Mouse (Mus musculus) heart, embryonic 11.5 days (tissue): Measurements from ENCODE around the gene Myzap. TPM values are rescaled to one million over a fixed set of nuclear protein-coding genes. Genes with fewer than 3 reads are reported as not detected.

ENCODE experiments used
- ATAC-seq: fragments of 200-750 bp; cut with Nextera tagmentation; replicated peaks from 2 replicates; pipeline ENCODE4 v1.8.0; 2017; ENCODE audit warnings: moderate library complexity; ENCODE audit not compliant: insufficient number of reproducible peaks, low FRiP score, low TSS enrichment
- H3K27ac ChIP-seq: fragments of 300-500 bp; sonication (generic); 2 replicates; pipeline ENCODE4 v1.5.1; 2014; ENCODE audit warnings: mild to moderate bottlenecking, low read depth, low read length
- H3K27me3 ChIP-seq: fragments of 300-500 bp; sonication (generic); 2 replicates; pipeline ENCODE4 v1.6.1; 2014; ENCODE audit warnings: mild to moderate bottlenecking, low read length, mixed read lengths; ENCODE audit not compliant: control insufficient read depth, insufficient read depth
- H3K36me3 ChIP-seq: fragments of 300-500 bp; sonication (generic); 2 replicates; pipeline ENCODE4 v1.6.1; 2014; ENCODE audit warnings: mild to moderate bottlenecking, low read length, moderate library complexity, mixed read lengths; ENCODE audit not compliant: control insufficient read depth, insufficient read depth
- H3K4me1 ChIP-seq: fragments of 300-500 bp; sonication (generic); 2 replicates; pipeline ENCODE4 v1.6.1; 2014; ENCODE audit warnings: low read length; ENCODE audit not compliant: control insufficient read depth, insufficient read depth
- H3K4me2 ChIP-seq: fragments of 300-500 bp; sonication (generic); 2 replicates; pipeline ENCODE4 v1.6.1; 2014; ENCODE audit warnings: mild to moderate bottlenecking, moderate library complexity
- H3K4me3 ChIP-seq: fragments of 300-500 bp; sonication (generic); 2 replicates; pipeline ENCODE4 v1.5.1; 2014; ENCODE audit warnings: low read depth, low read length
- H3K9ac ChIP-seq: fragments of 300-500 bp; sonication (generic); 2 replicates; pipeline ENCODE4 v1.6.1; 2014; ENCODE audit warnings: mild to moderate bottlenecking, low read depth, low read length, moderate library complexity
- H3K9me3 ChIP-seq: fragments of 300-500 bp; sonication (generic); replicated peaks from 2 replicates; pipeline ENCODE4 v1.6.1; 2016; ENCODE audit warnings: low read length; ENCODE audit not compliant: control insufficient read depth
- WGBS: fragments of 180-500 bp; shearing (Covaris S2); extraction: QIAGEN DNeasy Blood & Tissue Kit; methylation state at CpG from one replicate; pipeline ENCODE4 v1.1.7; 2014; ENCODE audit not compliant: insufficient replicate concordance; 5-methylcytosine and 5-hydroxymethylcytosine counted together
- polyA plus RNA-seq: library from polyadenylated mRNA; unstranded; fragments of >200 nt; fragmentation: Nextera tagmentation; extraction: Ambion mirVana; gene quantifications from 2 replicates; pipeline ENCODE4 v1.2.1, GENCODE M21; 2014

Gene Myzap
- polyA plus RNA-seq, 1 experiment from 2014 or later = 51.3 TPM

DNA sequence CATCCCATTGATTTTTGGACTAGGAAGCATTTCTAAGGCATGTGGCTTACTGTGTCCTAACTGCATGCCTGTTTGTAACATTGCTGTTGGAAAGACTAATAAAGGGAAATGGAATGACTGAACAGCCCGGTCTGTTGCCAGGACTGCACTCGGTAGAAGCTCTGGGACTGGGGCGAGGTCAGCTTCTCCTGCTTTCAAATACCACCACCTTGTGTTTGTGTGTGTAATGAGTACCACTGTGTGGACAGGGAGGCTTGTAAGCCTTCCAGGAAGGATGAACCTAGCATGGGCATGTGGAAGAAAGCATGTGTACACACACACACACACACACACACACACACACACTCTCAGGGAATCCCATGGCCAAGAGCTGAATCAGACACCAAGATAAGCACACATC is 72.3 kb downstream of the Myzap start:
- no peaks in the 10 kb centered on the region for H3K27me3 ChIP-seq
- H3K9ac ChIP-seq = no peak overlapping the region
- H3K4me3 ChIP-seq = no peak overlapping the region
- H3K27ac ChIP-seq = no peak overlapping the region
- H3K4me1 ChIP-seq = no peaks in the 10 kb centered on the region
- no peaks in the 10 kb centered on the region for H3K36me3 ChIP-seq
- ATAC-seq = no peak
- H3K9me3 ChIP-seq = no peaks in the 10 kb centered on the region
- no peak overlapping the region for H3K4me2 ChIP-seq
- WGBS = 70% methylated on average over 3 of the region's 3 CpGs

DNA sequence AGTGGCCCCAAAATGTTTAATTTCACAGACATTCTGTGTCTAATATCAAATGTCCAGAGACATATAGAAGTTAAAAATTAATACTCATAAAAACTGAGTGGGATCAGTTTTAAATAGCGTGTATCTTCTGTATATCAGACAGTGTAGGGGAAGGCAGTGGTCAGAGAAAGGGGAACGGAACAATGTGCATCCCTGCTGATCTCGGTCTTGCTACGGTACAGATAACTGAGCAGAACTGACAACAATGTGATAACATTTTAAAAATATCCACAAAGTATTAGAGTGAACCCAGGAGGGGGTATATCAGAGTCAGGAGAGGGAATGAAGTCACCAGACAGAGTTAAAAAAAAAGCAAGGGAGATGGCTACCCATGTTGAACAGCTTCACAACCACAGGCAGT is 74.7 kb downstream of the Myzap start:
- no peaks in the 10 kb centered on the region for H3K4me1 ChIP-seq
- 44% methylated on average over 4 of the region's 4 CpGs for WGBS
- H3K9me3 ChIP-seq = no peaks in the 10 kb centered on the region
- H3K36me3 ChIP-seq = no peaks in the 10 kb centered on the region
- H3K27me3 ChIP-seq = no peaks in the 10 kb centered on the region
- H3K9ac ChIP-seq = no peak overlapping the region
- H3K4me2 ChIP-seq = no peak overlapping the region
- no peak for ATAC-seq
- no peak overlapping the region for H3K27ac ChIP-seq
- H3K4me3 ChIP-seq = no peak overlapping the region

DNA sequence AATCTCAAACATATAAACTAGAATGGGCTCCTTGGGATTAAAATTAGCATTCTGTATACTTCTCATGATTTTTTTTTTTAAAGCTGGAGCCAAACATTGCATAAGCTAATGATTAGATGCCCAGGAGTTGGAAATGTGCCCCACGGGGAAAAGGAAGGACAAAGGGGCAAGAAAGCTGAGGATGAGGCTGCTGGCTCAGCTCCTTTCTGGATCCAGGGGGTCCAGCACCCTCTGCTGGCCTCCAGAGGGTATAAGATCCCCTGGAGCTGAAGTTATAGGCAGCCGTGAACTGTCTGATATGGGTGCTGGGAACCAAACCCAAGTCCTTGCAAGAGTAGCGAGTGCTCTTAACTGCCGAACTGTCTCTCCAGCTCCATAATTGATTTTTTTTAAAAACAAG is 76.3 kb downstream of the Myzap start:
- WGBS = 84% methylated on average over 4 of the region's 4 CpGs
- no peak for ATAC-seq
- Histone ChIP-seq H3K36me3 (no peaks in the 10 kb centered on the region), H3K9ac (no peak overlapping the region), H3K4me3 (no peak overlapping the region), H3K27me3 (no peaks in the 10 kb centered on the region), H3K4me1 (no peaks in the 10 kb centered on the region), H3K27ac (no peak overlapping the region), H3K4me2 (no peak overlapping the region), H3K9me3 (no peaks in the 10 kb centered on the region)

DNA sequence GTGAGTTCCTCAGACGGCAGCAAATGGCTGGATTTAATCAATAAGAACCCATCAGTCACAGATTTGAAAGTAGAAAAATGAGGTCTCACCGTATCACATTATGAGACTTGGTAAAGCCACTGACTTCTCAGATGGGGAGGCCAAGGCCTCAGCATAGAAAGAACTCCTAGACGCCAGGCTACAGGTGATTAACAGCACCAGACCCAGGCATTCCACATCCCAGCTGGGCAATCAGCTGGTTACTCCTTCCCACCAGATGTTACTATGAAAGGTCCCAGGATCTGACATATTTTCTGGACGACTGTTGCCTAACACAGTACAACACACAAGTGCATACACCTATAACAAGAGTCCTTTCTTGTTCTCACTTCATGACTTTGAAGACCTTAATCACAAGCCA is 78.6 kb downstream of the Myzap start:
- Histone ChIP-seq H3K36me3 (no peaks in the 10 kb centered on the region), H3K4me3 (no peak overlapping the region), H3K9me3 (no peaks in the 10 kb centered on the region), H3K27me3 (no peaks in the 10 kb centered on the region), H3K4me2 (no peak overlapping the region), H3K9ac (no peak overlapping the region), H3K4me1 (no peaks in the 10 kb centered on the region), H3K27ac (no peak overlapping the region)
- ATAC-seq = no peak
- 70% methylated on average over 4 of the region's 4 CpGs for WGBS

DNA sequence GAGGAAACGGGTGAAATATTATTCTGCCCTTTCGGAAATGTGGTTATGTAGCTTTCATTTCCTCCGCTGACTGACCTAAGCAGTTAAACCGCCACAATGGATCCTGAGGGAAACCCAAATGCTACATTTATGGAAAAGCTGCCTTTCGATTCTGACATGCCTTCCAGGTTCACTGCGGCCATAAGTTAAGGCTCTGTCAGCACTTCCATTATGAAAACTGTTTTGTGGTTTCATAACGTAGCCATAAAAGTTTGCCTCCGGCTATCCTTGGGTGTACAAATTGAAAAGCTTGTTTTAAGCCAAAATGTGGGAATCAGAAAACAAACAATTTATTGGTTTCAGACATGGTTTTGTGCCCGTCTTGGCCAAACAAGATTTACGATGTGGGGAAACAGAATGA is 79.3 kb downstream of the Myzap start:
- Histone ChIP-seq H3K4me2 (no peak overlapping the region), H3K4me3 (no peak overlapping the region), H3K27ac (no peak overlapping the region), H3K27me3 (no peaks in the 10 kb centered on the region), H3K9ac (no peak overlapping the region), H3K4me1 (no peaks in the 10 kb centered on the region), H3K9me3 (no peaks in the 10 kb centered on the region), H3K36me3 (no peaks in the 10 kb centered on the region)
- ATAC-seq = no peak
- WGBS = 83% methylated on average over 10 of the region's 10 CpGs

DNA sequence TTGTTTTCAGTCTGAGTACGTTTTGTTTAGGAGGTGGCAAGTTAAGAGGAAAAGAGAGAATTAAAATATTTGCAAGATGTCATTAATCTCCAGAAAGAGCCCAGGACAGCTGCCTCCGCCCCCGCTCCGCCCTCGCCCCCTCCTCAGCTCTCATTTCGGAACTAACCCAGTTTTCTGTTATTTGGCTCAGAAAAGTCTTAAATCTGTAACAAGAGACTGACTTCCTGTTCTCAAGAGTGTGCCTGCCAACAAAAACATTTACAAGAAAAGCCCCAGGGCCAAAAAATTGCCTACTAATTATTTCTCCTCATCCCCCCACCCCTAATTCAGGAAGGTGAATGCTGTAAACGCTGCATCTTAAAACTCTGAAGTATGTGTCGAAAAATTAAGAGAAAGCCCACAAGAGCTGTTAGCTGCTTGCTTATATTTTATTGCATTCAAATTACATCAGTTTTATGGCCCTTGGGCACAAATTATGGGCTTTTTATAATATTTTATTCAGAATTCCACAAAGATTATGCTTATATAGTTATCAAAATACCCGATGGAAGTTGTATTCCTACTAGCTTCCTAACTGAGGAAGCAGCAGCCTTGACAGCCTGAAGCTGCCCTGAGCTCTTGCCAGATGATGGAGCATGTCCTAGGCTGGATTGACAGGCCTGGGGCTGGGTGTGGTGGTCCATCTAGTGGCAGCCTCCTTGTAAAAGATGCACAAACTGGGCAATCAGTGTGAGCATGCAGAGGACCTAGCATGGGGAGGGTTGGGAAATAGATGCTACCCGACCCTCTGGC is 93.6 kb downstream of the Myzap start:
- no peaks in the 10 kb centered on the region for H3K36me3 ChIP-seq
- no peak overlapping the region for H3K9ac ChIP-seq
- no peak overlapping the region for H3K4me2 ChIP-seq
- H3K27ac ChIP-seq = no peak overlapping the region
- whole genome bisulfite sequencing = 59% methylated on average over 10 of the region's 10 CpGs
- H3K4me1 ChIP-seq = peaks cover 7% of the 10 kb centered on the region
- no peak for ATAC-seq
- H3K4me3 ChIP-seq = no peak overlapping the region
- H3K27me3 ChIP-seq = no peaks in the 10 kb centered on the region
- no peaks in the 10 kb centered on the region for H3K9me3 ChIP-seq

DNA sequence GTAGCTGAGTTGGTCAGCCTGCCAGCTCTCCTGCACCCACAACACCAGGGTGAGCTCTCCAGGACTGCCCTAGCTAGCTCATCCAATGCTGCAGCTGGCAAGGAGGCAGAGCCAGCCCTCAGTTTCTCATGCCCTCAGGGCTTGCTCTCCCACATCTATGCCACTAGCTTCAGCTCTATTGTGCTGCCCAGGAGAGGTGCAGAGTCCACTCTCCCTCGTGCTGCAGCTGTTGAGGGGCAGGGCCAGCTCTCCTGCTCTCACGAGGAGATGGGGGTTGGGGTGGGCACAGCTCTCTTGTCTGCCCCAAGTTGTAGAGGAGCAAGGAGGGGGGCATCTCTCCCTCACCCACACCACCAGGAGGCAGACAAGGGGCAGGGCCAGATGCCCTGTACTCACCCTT is 95.5 kb downstream of the Myzap start:
- no peaks in the 10 kb centered on the region for H3K4me1 ChIP-seq
- H3K36me3 ChIP-seq = no peaks in the 10 kb centered on the region
- no peak for ATAC-seq
- no peak overlapping the region for H3K4me3 ChIP-seq
- H3K27me3 ChIP-seq = no peaks in the 10 kb centered on the region
- 58% methylated on average over 2 of the region's 2 CpGs for WGBS
- no peaks in the 10 kb centered on the region for H3K9me3 ChIP-seq
- no peak overlapping the region for H3K9ac ChIP-seq
- H3K27ac ChIP-seq = no peak overlapping the region
- H3K4me2 ChIP-seq = no peak overlapping the region

DNA sequence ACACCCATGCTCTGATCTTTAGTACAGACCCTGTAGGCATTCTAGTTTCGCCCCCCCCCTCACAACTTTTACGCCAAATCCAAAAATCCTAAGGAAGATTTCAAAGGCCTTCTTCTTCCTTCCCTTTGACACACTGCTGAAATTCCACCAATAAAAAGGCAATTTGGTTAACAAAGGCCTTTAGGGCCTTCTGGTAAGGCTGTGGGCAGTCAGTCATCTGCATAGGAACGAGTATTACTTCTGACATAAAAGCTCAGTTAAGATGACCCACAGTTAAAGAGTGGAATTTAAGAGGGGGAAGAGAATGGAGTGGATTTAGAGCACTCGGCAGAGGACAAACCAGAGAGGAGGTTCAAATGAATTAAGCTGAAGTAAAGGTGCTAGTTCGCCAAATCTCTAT is 98.4 kb downstream of the Myzap start:
- ATAC-seq = no peak
- no peaks in the 10 kb centered on the region for H3K4me1 ChIP-seq
- H3K9me3 ChIP-seq = no peaks in the 10 kb centered on the region
- H3K4me2 ChIP-seq = no peak overlapping the region
- no peaks in the 10 kb centered on the region for H3K36me3 ChIP-seq
- H3K9ac ChIP-seq = no peak overlapping the region
- 77% methylated on average over 5 of the region's 5 CpGs for WGBS
- H3K27me3 ChIP-seq = no peaks in the 10 kb centered on the region
- H3K4me3 ChIP-seq = no peak overlapping the region
- no peak overlapping the region for H3K27ac ChIP-seq

DNA sequence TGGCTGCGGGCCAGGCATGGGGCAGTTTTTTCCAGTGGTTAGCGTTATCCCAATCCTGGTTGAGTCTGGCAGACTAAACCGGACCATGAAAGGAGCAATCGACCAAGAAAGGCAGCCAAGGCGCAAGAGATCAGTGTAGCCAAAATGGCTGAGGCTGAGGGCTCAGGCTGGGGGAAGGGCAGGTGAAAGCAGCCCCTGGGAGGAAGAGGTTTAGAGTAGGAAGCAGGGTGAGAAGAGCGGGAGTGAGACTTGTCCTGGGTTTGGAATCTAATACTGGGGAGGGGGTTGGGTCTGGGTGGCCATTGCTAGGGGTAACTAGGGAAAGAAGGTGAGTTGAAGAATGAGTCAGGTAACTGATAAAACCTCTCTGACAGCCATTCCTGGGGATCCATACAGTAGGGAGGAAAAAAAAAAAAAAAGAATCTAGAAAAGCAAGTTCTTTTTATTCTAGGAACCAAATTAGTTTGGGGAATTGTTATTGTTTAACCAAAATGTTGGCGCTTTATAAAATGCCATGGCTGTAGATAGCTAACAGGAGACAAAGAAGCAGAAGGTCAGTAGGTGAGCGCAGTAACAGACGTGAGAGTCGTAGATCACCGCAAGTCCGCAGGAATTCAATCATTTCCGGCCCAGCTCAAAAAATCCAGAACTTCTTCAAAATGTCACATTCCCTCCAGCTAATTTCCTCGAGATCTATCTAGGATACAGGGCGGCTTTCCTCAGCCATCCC is 99.7 kb downstream of the Myzap start:
- H3K9me3 ChIP-seq = no peaks in the 10 kb centered on the region
- 70% methylated on average over 15 of the region's 15 CpGs for WGBS
- H3K27ac ChIP-seq = no peak overlapping the region
- H3K36me3 ChIP-seq = no peaks in the 10 kb centered on the region
- no peak overlapping the region for H3K9ac ChIP-seq
- H3K27me3 ChIP-seq = no peaks in the 10 kb centered on the region
- no peak for ATAC-seq
- no peaks in the 10 kb centered on the region for H3K4me1 ChIP-seq
- no peak overlapping the region for H3K4me2 ChIP-seq
- no peak overlapping the region for H3K4me3 ChIP-seq
